Mouse (Mus musculus) myocyte (in vitro differentiated cells): ENCODE measurements at regions not wholly inside any gene's neighbourhood (a gene's known extent, or its start where the extent isn't known, plus 50 kb on each side); places are given as distances from the start of the nearest gene placed in this dataset.

Experiments used
- H3K27me3 ChIP-seq: one replicate; pipeline ENCODE4 v1.6.1; 2011; ENCODE audit not compliant: control insufficient read depth, insufficient read depth, insufficient read length
- H3K36me3 ChIP-seq: one replicate; pipeline ENCODE4 v1.6.1; 2011; ENCODE audit not compliant: control insufficient read depth, insufficient read depth
- H3K4me2 ChIP-seq: one replicate; pipeline ENCODE4 v1.6.1; 2011; ENCODE audit warnings: low read depth, control low read depth
- H3K4me3 ChIP-seq: one replicate; pipeline ENCODE4 v1.5.1; 2011; ENCODE audit warnings: mild to moderate bottlenecking, control low read depth, moderate library complexity
- H3K79me2 ChIP-seq: one replicate; pipeline ENCODE4 v1.6.1; 2011; ENCODE audit not compliant: control insufficient read depth, insufficient read depth
- H3ac ChIP-seq: one replicate; pipeline ENCODE4 v1.6.1; 2011; ENCODE audit not compliant: control insufficient read depth, insufficient read length
- CEBPB ChIP-seq: IDR thresholded peaks from 2 replicates; pipeline ENCODE4 v1.6.1; 2011; ENCODE audit warnings: mild to moderate bottlenecking, moderate library complexity; ENCODE audit not compliant: poor library complexity, insufficient read depth, severe bottlenecking
- E2F4 ChIP-seq: IDR thresholded peaks from one replicate; pipeline ENCODE4 v1.6.1; 2011; ENCODE audit warnings: mild to moderate bottlenecking, control low read depth, moderate library complexity; ENCODE audit not compliant: insufficient read depth
- MAX ChIP-seq: IDR thresholded peaks from one replicate; pipeline ENCODE4 v1.6.1; 2011; ENCODE audit warnings: low read depth, mild to moderate bottlenecking, control low read depth
- MYOD1 ChIP-seq, 3 experiments: IDR thresholded peaks; one replicate each; pipeline ENCODE4 v1.6.1; 2011; ENCODE audit warnings: control low read depth in 2 of 3, low read depth in 2 of 3, mild to moderate bottlenecking in 2 of 3, moderate library complexity in 1 of 3; ENCODE audit not compliant: insufficient read length in 2 of 3, control insufficient read depth in 1 of 3
- MYOG ChIP-seq, 3 experiments: IDR thresholded peaks; one replicate each; pipeline ENCODE4 v1.6.1; 2011; ENCODE audit warnings: control low read depth in 2 of 3, low read depth in 2 of 3, mild to moderate bottlenecking in 2 of 3; ENCODE audit not compliant: insufficient read length in 2 of 3, control insufficient read depth in 1 of 3, insufficient read depth in 1 of 3
- POLR2A ChIP-seq: IDR thresholded peaks from one replicate; pipeline ENCODE4 v1.6.1; 2011; ENCODE audit warnings: low read depth, mild to moderate bottlenecking, control low read depth, moderate library complexity; ENCODE audit not compliant: insufficient read length
- POLR2AphosphoS2 ChIP-seq: IDR thresholded peaks from one replicate; pipeline ENCODE4 v1.6.1; 2011; ENCODE audit warnings: low read depth, control low read depth; ENCODE audit not compliant: insufficient read length
- REST ChIP-seq: IDR thresholded peaks from one replicate; pipeline ENCODE4 v1.6.1; 2011; ENCODE audit warnings: mild to moderate bottlenecking, control low read depth, moderate library complexity; ENCODE audit not compliant: insufficient read depth, insufficient read length
- SRF ChIP-seq: IDR thresholded peaks from one replicate; pipeline ENCODE4 v1.6.1; 2011; ENCODE audit warnings: low read depth; ENCODE audit not compliant: control insufficient read depth, insufficient read length
- TCF12 ChIP-seq: IDR thresholded peaks from one replicate; pipeline ENCODE4 v1.6.1; 2011; ENCODE audit warnings: mild to moderate bottlenecking, control low read depth; ENCODE audit not compliant: poor library complexity, insufficient read depth, severe bottlenecking
- TCF3 ChIP-seq: IDR thresholded peaks from one replicate; pipeline ENCODE4 v1.6.1; 2011; ENCODE audit warnings: low read depth, control low read depth; ENCODE audit not compliant: insufficient read length
- USF1 ChIP-seq: IDR thresholded peaks from one replicate; pipeline ENCODE4 v1.6.1; 2011; ENCODE audit warnings: low read depth, mild to moderate bottlenecking, control low read depth, moderate library complexity

DNA sequence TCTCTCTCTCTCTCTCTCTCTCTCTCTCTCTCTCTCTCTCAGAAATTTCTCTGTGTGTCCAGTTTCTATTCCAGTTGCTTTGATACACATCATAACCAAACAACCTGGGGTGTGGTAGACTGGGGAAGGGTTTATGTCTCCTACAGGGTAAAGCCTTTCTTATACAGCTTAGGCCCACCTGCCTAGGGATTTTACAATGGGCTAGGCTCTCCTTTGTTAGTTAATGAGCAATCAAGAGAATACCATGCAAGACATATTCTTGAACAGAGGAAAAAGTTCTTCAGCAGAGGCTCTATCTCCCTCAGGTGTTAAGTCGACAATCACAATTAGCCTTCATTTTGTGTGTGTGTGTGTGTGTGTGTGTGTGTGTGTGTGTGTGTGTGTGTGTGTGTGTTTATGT, 151.0 kb downstream of the Tmx1 start:
- H3K36me3 ChIP-seq, result no peaks in the 10 kb centered on the region
- TF ChIP-seq POLR2AphosphoS2 (no peak), TCF3 (no peak), SRF (no peak), MAX (no peak), MYOG (IDR thresholded peaks at IDR 0.05; ENCODE audit: control insufficient read depth in 1 of 3, insufficient read depth in 1 of 3, insufficient read length in 2 of 3, low read depth in 2 of 3) (no peak), USF1 (no peak), TCF12 (no peak), E2F4 (no peak), MYOD1 (IDR thresholded peaks at IDR 0.05; ENCODE audit: control insufficient read depth in 1 of 3, insufficient read length in 2 of 3, low read depth in 2 of 3) (no peak), CEBPB (no peak), POLR2A (no peak), REST (no peak)
- no peaks in the 10 kb centered on the region for H3K27me3 ChIP-seq
- no peak overlapping the region for H3K4me3 ChIP-seq
- no peaks in the 10 kb centered on the region for H3K79me2 ChIP-seq
- no peak overlapping the region for H3ac ChIP-seq
- H3K4me2 ChIP-seq, result no peak overlapping the region

DNA sequence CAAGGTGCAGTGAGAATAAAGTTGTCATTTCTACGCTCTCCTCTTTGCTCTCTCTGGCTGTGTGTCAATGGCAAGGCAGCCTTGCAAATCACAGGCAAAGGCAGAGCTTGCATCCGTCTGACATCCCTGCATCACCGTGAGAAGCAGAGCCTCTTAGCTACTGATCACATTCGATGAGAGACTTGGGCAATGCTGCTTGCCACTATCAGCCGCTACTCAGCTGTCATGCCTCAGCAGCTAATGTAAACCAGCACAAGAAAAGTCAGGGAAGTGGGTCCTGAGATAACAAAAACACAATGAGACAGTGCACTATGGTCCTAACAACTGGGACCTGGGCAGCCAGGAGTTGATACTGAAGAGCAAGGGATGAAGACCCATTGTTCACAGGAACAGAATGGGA, 155.8 kb downstream of the Tmx1 start:
- Histone ChIP-seq H3K79me2 (no peaks in the 10 kb centered on the region), H3K27me3 (no peaks in the 10 kb centered on the region), H3K4me3 (no peak overlapping the region), H3K4me2 (no peak overlapping the region), H3K36me3 (no peaks in the 10 kb centered on the region), H3ac (no peak overlapping the region)
- TF ChIP-seq MYOD1 (IDR thresholded peaks at IDR 0.05; ENCODE audit: control insufficient read depth in 1 of 3, insufficient read length in 2 of 3, low read depth in 2 of 3) (no peak), MAX (no peak), POLR2AphosphoS2 (no peak), USF1 (no peak), E2F4 (no peak), TCF3 (no peak), REST (no peak), POLR2A (no peak), SRF (no peak), TCF12 (no peak), CEBPB (no peak), MYOG (IDR thresholded peaks at IDR 0.05; ENCODE audit: control insufficient read depth in 1 of 3, insufficient read depth in 1 of 3, insufficient read length in 2 of 3, low read depth in 2 of 3) (no peak)

DNA sequence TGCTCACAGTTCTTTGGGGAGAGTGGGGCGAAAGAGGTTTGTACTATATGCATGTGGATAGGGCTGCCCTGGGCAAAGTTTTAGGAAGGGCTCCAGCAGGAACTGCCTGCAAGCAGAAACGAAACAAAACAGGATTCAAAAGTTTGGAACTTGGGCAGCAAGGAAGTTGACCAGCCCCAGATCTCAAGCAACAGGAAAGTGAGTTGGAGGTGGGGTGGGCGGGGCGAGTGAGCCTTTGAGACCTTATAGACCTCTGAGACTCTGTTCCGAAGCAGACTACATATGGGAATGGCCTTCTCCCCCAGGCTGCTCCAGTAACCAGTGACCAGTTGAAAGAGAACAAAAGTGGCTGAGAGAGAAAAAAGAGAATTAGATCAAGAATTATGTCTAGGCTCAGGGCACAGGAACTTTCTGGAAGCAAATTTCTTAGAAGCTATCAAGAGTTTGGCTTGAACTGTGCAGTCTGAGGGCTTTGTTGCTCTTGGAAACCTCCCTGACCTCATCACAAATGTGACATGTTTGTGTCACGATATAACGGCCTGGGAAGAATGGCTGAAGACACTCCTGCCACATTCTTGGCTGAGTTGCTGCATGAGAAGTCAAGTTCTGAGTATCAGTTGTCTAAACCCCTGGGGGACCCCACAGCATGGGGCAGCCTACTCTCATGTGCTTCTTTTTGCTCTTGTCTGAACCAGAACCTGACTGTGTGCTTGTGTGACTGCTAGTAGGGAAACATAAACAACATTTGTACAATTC, 156.4 kb downstream of the Tmx1 start:
- Histone ChIP-seq H3K27me3 (no peaks in the 10 kb centered on the region), H3K4me2 (no peak overlapping the region), H3K79me2 (no peaks in the 10 kb centered on the region), H3K36me3 (no peaks in the 10 kb centered on the region), H3K4me3 (no peak overlapping the region), H3ac (no peak overlapping the region)
- TF ChIP-seq REST (no peak), MAX (no peak)

DNA sequence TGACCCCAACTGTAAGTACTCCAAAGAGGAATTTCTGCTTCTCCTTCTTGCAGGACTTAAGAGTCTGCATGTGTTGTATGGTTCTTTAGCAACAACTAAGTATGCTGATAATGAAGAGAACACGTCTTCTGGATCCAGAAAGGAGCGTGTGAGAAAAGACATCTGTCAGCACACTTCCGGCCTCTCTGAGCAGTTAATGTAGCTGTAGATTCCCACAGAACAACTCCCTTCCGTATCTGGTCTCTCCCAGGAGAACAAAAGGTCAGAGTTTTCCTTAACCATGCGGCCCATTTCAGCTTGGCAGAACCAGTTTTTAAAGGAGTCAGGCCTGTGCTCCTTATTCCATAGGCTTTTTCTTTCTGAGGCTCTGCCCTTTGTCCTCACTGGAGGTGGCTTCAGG, 159.0 kb downstream of the Tmx1 start:
- no peaks in the 10 kb centered on the region for H3K36me3 ChIP-seq
- no peak overlapping the region for H3ac ChIP-seq
- no peak overlapping the region for H3K4me3 ChIP-seq
- TF ChIP-seq SRF, result no peak
- no peak for TF ChIP-seq REST
- no peak for TF ChIP-seq USF1
- no peak for TF ChIP-seq MYOD1 (IDR thresholded peaks at IDR 0.05; ENCODE audit: control insufficient read depth in 1 of 3, insufficient read length in 2 of 3, low read depth in 2 of 3)
- no peak for TF ChIP-seq TCF3
- TF ChIP-seq CEBPB, result no peak
- TF ChIP-seq TCF12, result no peak
- TF ChIP-seq MAX, result no peak
- no peak for TF ChIP-seq MYOG (IDR thresholded peaks at IDR 0.05; ENCODE audit: control insufficient read depth in 1 of 3, insufficient read depth in 1 of 3, insufficient read length in 2 of 3, low read depth in 2 of 3)
- no peak for TF ChIP-seq POLR2AphosphoS2
- no peak for TF ChIP-seq E2F4
- TF ChIP-seq POLR2A, result no peak
- H3K27me3 ChIP-seq, result no peaks in the 10 kb centered on the region
- H3K4me2 ChIP-seq, result no peak overlapping the region
- no peaks in the 10 kb centered on the region for H3K79me2 ChIP-seq

DNA sequence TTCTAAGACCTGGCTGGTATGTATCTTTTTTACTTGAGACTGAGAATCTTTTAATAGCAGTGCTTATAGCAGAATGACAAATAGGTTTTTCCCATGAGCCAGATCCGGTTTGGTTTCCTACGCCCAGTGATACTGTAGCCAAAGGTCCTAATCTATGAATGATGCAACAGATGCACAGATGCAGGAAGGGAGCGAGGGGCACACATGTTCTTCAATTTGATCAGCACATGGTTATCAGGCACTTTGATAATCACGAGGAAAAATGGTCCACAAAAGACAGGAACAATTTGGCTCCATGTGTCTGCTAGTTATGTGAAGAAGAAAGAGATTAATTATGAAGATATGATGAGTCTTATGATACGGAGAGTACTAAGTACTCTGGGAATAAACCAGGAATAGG, 160.3 kb downstream of the Tmx1 start:
- Histone ChIP-seq H3K36me3 (no peaks in the 10 kb centered on the region), H3K4me3 (no peak overlapping the region), H3K4me2 (no peak overlapping the region), H3ac (no peak overlapping the region), H3K27me3 (no peaks in the 10 kb centered on the region), H3K79me2 (no peaks in the 10 kb centered on the region)
- TF ChIP-seq USF1 (no peak), CEBPB (peak; percentile 57; the same call in 1 of the 2 replicates)
